Mouse (Mus musculus): ENCODE data around the gene Ptpre.
"Not testable (repeated sequence)": the region's sequence is repeated elsewhere in the genome, so short reads cannot be mapped to it uniquely, and the experiment has no call there.

The Ptpre gene

DNA sequence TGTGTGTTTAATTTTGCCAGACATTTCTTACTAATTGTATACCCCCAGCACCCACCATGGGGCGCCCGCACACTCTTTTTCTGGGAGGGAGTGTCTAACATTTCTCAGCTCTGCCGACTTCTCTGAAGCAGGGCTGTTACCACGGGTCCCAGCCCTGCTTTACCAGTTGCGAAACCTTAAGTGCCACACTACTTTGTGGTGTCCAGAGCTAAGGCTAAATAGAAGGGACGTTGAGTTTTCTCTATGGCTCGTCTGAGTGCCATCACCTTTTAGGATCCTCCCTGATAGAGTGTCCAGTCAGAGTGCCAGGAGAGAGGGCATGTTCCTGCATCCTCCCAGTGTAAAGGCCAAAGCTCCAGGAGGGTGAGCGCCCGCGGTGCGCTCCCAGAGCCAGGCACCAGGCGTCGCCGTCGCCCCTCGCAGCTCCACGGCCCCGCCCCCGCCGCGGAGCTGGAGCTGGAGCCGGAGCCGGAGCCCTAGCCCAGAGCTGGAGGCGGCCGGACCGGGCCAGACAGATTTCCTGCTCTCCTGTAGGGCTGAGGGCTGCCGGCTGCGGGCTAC, at the start of gene Ptpre:
Gene Ptpre, plus strand, starts transcription at position 141 of the 561 bp plus-strand sequence.
- DNase-seq (ENCODE audit: extremely low read depth, low read depth, low spot score) = no peak

DNA sequence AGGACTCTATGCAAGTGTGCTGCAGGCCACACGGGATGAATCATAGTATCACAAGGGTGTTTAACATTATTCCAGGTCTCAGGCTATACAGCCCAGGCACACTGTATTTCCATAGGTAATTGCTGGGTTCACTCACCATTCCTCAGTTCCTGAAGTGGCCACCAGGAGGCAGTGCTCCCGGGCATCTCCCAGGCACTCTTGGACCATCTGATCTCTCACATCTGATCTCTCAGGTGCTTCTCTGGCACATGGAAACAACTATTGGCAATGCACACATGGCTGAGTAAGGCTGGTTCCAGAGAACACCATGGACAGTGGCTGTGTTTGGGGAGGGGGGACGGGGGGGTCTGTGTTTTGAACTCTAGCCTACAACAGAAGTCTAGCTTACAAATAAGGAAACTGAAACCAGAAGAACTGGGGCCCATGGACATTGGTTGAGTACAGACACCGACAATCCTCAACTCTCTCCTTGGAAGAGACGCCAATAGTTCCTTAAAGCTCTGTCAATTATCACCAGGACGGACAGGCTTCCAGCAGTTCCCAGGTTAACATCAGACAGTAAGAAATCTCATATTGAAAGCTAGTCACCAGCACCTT, 49.0 kb upstream of the Ptpre start:
- no peak for DNase-seq (ENCODE audit: extremely low read depth, low read depth, low spot score)

DNA sequence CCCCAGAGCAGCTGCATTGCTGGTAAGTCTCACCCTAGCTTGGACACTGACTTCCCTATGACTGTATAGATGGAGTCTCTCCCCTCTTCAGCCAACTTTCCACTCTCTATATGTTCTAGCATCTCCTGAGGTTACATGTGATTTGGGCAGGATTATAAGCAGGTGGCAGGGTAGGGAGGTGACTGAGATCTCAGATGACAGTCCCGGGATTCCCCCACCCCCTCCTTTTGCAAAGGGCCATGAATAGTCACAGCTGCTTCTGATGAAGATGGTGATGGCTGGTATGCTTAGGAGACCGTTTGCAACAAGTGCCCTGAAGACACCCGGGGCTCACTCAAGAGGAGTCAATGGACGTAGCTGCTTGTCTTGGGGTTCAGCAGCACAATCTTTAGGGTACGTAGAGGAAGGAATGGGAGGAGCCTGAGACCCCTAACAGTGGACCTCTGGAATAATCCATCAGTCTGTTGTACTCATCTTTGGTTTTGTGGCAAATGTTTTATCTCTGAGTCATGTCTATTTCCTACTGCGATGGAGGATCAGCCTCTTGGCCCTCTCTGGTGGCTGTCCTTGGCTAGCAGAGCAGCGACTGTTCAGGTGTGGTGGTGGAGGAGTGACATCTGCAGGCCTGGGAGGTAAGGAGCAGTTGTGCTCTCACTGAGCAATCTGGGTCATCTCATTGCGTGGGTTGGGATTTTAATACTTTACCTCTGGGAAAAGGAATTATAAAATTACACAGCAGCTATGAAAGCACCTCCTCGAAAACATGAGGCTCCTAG, 47.4 kb upstream of the Ptpre start:
- DNase-seq (ENCODE audit: extremely low read depth, low read depth, low spot score) = no peak

DNA sequence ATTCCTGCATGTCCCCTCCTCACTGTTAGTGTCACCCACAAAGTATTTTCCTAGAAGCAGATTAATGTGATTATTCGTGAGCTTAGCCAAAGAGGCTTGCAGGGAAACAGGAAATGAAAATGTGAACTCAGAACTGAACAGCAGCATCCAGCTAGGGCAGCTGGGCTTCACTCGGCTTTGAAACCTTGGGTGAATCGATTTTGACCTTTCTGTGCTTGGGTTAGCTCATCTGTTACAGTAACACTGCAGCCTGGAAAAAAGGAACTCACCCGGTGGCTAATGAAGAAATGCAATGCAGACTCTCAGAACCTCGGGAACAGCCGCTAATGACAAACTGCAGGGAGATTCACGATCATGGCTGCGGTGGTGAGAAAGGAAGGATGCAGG, 46.8 kb upstream of the Ptpre start:
- DNase-seq (ENCODE audit: extremely low read depth, low read depth, low spot score) = no peak

DNA sequence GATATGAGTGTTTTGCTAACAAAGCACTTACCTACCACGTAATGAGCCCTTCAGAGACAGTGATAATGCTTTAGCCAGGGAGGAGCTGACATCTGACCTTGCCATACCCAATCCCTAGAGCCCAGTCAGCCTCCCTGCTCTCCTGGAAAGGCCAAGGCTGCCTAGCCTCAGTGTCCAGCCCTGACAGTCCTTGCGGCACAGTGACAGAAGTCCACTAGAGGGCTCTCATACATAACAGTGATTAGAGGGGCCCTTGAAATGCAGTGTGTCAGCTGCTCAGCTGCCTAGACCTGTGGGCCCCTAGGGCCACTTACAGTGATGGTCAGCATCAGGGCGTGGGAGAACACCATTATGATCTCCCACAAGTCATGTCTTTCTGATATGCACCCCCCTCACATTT, 42.0 kb upstream of the Ptpre start:
- DNase-seq (ENCODE audit: extremely low read depth, low read depth, low spot score) = no peak

DNA sequence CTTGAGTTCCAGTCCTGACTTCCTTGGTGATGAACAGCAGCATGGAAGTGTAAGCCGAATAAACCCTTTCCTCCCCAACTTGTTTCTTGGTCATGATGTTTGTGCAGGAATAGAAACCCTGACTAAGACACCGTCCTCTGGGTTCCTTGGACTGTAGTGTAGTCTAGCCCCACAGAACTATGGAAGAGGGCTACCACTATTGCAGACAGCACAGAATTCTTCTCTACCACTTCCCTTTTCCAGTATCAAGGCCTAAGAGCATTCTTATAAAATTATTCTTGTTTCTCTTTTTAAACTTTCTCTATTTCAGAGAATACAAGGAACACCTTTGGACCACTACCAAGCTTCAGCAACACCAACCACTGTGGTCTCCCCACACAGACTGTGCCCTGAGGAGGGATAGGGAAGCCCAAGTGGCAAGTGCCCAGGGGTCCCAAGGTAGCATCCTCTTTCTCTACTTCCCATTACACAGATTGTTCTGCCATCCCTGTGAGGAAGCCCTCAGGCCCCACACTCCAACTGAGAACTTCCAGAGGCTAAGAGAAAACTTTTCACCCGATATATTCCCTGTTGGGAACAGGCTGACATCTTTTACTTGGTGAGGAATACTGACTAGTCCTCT, 38.6 kb upstream of the Ptpre start:
- DNase-seq (ENCODE audit: extremely low read depth, low read depth, low spot score) = no peak

DNA sequence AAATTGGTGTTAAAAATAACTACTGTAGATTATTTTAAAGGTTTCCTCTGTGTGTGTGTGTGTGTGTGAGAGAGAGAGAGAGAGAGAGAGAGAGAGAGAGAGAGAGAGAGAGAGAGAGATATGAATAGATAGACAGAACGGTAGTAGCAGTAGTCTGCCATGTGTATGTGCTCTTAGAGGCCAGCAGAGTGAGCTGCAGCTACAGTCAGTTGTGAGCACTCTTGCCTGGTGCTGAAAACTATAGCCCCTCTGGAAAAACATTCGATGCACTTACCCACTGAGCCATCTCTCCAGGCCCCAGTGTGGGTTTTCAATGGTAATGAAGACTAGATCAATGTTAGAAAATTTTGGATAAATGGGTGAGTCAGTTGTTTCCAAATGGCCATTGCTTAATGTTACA, 37.9 kb upstream of the Ptpre start:
- DNase-seq (ENCODE audit: extremely low read depth, low read depth, low spot score) = no peak

DNA sequence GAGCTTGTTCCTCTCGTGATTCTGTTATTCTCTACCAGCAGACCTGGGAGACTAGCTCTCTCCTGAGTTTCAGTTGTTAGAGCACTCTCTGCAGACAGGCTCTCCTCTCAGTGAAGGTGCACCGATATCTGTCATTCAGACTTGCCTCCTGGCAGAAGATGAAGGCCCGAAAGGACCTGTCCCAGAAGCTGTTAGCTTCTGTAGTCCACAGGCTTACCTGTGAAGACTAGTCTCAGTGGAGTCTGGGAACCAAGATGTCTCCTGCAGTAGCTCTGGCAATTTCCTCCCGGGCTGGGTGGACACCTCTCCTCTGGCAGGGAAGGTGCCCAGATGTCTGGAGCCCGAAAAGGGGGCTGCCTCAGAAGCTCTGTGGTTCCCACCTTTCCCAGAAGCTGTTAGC, 30.8 kb upstream of the Ptpre start:
- not testable (repeated sequence) for DNase-seq (ENCODE audit: extremely low read depth, low read depth, low spot score)

DNA sequence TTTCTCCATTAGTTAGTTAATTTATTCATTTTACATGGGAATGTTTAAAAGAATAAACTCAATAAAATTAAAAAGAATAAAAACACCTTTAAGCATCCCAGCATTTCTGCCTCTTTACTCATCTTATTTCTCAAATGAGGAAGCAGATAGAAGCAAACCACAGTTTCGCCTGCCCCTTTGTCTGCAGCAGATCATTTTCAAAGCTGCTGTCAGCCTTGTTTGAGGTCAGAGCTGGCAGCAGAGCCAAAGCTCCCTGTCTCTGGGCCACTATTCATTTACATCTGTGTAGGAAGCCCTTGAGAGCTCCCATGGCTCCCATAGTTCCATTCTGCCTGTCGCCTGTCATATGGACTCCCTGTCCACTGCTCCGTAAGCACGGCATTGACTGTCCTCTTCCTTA, 28.7 kb upstream of the Ptpre start:
- no peak for DNase-seq (ENCODE audit: extremely low read depth, low read depth, low spot score)

DNA sequence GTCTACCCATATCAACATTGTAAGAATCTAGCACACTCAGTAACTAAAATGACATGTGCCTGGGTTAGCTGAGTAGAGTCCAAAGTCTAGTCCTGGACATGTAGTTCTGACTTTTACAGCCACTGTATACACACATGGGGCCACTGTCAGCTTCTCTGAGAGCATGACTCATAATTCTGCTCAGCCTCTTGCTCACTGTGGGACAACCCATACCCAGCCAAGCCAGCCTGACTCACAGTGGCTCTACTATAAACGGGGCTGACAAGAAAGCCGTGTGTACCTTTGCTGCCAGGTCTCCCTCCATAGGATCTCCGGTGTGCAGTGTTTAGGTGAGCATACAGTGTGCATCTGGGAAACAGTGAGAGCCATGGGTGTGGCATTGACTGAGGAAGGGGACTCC, 28.0 kb upstream of the Ptpre start:
- DNase-seq (ENCODE audit: extremely low read depth, low read depth, low spot score) = no peak

DNA sequence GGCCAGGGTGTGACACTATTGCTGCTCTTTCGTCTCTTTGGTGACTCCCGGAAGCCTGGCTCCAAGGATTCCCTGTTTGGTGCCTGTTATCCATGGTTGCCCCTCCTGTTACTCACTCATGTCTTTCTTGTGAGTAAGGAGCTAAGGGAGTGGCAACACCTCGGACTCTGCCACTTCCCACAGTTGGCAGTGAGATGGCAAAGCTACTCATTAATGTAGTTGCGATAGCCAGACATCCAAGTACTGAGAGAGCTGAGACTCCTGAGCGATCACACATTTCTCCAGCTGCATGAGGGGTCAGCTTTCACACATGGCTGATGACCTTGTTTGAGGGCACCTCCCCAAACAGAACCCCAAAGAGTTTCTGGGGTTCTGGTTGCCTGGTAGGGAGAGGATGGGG, 26.9 kb upstream of the Ptpre start:
- DNase-seq (ENCODE audit: extremely low read depth, low read depth, low spot score) = no peak

DNA sequence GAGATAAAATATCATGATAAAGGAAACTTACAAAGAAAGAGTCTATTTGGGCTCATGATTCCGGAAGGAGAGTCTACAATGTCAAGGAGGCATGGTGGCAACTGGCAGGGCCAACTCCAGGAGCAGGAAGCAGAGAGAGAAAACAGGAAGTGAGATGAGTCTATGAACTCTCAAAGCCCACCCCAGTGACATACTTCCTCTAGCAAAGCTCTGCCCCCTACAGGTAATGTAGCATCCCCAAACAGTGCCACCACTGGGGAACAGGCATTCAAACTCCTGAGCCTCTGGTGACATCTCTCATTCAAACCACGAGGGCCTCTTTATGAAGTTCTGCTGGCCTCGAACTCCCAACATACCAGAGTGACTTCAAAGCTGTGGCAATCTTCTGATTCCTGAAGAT, 25.6 kb upstream of the Ptpre start:
- no peak for DNase-seq (ENCODE audit: extremely low read depth, low read depth, low spot score)

DNA sequence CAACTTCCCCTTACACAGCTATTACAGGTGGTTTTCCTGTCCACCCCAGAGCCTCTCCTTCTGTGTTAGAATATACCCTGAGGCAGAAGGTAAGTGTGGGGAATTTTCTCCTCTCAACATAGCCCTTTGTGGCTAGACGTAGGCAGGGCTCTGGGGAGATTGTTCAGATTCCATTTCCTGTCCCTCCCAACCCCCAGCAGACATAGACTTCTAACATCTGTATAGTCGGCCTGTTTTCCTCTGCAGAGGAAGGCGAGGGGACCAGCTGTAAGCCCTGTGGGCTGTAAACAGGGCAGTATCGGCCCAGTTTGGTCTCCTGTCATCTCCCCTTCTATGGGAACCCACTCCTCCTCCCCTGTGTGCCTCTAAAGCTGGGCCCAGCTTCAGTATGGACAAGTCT, 20.1 kb upstream of the Ptpre start:
- DNase-seq (ENCODE audit: extremely low read depth, low read depth, low spot score) = no peak

DNA sequence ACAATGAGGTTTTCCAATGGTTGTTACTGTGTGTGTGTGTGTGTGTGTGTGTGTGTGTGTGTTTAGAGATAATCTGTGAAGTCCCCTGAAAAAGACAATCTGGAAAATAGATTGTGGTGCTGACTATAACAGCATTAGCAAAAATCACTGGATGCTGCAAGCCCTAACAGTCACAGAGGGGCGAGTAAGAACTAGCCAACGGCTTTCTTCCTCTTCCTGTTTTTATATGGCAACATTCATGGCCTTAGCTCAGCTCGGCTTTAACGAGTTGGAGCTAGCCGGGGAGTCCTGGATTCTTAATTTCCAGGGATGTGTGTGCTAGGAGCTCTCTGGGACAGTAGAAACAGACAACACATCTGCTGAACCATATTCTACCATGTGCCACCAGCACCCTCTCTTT, 17.0 kb upstream of the Ptpre start:
- DNase-seq (ENCODE audit: extremely low read depth, low read depth, low spot score) = no peak

DNA sequence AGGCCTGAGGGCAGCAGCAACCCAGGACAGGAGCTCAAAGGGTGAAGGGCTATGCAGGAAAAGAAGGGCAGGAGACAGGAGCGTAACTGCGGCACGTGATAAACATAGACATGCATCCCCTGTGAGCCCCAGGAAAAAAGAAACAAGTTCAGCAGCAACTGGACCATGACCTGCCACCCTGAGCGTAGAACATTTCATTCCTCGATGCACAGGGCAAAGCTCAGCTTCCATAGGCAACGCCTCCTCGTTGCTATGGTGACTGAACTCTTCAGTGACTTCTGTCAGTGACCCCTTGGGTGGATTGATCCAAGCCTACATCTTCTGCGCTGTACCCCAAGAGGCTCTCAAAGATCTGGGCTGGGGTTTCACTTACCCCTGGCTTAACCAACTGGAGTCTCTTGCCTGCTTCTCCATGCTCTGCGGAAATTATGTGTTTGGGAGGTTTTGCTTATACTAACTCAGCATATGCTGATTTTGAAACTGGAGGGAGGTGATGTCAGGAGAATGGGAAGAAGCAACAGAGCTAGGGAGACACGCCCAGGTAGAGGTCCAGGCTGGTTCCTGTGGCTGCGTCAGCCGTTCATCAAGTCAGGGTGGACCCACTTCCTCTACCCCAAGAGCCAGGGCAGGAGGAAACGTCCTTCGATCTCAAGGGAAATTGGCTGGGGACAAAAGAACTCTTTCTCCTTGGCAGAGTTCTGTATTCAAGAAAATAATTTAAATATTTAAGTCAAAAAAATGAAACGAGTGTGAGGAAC, 15.3 kb upstream of the Ptpre start:
- no peak for DNase-seq (ENCODE audit: extremely low read depth, low read depth, low spot score)

DNA sequence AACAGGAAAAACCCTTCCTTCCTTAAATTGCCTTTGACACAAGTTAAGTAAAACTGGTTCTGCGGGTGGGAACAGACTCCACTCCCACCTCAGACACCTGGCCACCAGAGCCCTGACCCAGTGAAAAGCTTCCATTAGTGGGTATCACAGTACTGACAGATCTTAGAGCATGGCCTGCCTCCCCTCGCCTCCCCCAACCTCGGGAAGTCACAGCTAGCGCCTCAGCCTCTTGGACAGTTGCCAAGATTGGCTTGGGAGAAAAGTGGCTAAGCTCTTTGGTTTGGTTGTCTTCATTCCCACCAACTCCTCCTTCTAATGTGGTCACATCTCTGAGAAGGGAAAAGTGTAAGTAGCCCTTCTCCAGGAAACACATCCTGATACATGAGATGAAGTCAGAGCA, 13.3 kb upstream of the Ptpre start:
- no peak for DNase-seq (ENCODE audit: extremely low read depth, low read depth, low spot score)

DNA sequence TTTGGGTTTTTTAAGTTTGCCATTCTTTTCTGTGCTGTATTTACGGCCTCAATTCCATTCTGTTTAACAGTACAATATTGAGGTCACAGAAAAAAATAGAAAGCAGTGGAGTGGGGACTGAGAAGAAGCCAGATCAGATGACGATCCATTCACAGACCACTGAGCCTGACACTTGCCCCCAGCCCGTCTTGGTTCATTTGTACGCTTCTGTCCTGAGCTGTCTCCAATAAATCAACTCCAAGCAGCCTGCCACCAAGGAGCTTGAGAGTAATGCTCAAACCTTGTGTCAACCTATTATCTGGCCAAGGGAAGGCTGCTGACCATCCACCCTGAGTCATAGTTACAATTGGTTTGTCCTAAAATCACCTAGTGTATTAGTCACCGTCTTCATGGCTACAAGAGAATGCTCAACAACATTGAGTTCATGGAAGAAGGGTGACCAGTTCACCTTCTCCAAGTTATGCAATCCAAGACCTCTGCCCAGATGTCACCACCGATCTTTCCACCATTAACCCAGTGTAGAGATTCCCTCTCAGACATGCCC, 12.8 kb upstream of the Ptpre start:
- no peak for DNase-seq (ENCODE audit: extremely low read depth, low read depth, low spot score)

DNA sequence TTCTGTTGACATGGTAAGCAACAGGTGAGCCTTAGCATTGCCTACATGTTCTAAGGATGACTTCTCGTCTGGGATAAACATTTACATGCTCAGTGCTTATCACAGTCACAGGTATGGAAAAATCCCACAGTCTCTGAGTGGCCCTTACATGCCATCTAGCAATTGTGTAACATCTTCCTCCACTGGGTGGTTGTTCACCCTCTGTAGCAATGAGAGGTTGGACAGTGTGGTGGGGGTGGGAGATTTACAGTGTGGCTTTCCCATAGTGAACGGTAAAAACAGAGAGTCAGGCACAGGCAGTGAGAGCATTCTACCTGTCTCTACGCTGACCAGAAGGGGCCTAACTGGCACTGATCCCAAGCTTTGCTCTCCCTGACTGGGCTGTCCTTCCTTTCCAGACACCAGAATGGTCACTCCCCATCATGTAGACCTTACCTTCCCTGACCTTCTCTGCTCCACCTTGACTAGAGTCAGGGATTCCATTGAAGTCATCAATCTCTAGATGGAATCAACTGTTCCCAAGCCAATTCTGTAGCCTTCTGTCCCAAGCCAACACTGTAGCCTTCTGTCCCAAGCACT, 10.6 kb upstream of the Ptpre start:
- no peak for DNase-seq (ENCODE audit: extremely low read depth, low read depth, low spot score)

DNA sequence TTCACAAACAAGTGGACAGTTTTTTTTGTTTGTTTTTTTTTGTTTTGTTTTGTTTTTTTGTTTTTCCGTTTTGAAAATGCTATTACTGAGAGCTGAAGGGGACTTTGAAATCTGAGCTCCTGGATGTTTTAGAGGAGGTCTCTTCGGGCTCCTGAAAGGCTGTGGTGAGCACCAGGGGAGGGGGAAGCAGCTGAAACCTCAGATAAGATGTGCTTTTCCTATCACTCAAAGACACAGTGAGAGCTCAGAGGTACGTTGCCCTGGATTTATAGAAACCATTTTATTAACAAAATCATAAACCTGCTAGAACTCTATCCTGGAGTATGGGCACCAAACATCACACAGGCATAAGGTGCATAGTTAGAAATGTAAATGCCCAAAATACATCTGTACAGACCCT, 10.1 kb upstream of the Ptpre start:
- DNase-seq (ENCODE audit: extremely low read depth, low read depth, low spot score) = no peak

DNA sequence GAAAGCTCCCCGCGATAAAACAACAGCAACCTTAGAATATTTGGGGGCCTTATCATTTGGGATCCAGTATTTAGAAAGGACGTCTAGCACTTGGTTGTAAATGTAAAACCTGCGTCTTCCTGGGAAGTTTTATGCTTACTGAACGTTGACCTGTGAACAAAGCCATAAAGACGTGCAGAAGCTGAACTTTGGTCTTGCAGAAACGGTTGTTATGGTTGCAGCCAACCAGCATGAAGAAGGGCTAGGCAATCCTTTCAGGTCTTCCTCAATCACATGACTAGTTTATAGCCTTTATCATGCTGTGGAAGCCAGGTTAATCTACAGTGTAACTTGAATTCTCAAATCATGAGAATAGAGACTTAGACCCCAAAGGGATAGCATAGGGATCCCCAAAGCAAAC, 8.8 kb upstream of the Ptpre start, which contains the start of gene Clrn3:
Gene Clrn3, minus strand, starts transcription at position 140 of the 400 bp plus-strand sequence.
- DNase-seq (ENCODE audit: extremely low read depth, low read depth, low spot score) = no peak

DNA sequence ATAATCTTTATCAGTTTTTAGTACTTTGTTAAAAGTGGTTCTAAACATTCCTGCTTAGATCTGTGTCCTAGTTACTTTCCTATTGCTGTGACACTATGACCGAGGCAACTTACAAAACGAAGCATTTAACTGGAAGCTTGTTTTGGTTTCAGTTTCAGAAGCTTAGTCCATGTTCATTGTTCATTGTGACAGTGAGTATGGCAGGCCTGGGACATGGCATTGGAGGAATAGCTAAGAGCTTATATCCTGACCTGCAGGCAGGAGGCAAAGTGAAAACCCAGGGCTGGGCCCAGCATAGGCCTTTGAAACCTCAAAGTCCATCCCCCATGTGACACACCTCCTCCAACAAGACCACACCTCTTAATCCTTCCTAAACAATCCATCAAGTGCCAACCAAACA, 8.2 kb upstream of the Ptpre start:
- DNase-seq (ENCODE audit: extremely low read depth, low read depth, low spot score) = no peak

All from fat pad, adult 2 months (tissue).